Mouse (Mus musculus): Measurements from ENCODE around the gene Matk. TPM values are rescaled to one million over a fixed set of nuclear protein-coding genes. Genes with fewer than 3 reads are reported as not detected.

The Matk gene
- polyA plus RNA-seq, 1 experiment from 2014 or later = 0.66 TPM

DNA sequence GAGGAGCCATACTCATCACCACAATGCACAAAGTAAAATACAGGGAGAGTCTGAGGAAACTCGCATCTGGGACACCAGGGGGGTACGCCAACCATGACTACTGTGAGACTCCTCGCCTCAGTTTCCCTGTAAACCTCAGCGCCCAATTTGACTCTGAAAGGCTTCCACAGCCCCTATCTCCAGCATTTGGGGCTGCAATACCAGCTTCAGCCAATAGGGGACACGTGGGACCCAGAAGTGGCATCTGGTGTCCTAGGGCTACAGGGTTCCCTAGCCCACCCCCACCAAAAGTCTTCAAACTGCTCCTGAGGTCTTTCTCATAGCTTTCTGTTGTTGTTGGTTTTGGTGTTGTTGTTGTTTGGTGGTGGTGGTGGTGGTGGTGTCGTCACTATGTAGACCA lies 35.9 kb downstream of the Matk start:
- peak overlapping the region; percentile 23 for H3K27ac ChIP-seq (ENCODE audit: low read depth, low read length)
- TF ChIP-seq CTCF (IDR thresholded peaks at IDR 0.05; ENCODE audit: low read depth) = peak; percentile 75
- H3K27me3 ChIP-seq (replicated peaks; ENCODE audit: control insufficient read depth, insufficient read depth, low read length) = no peaks in the 10 kb centered on the region
- H3K9me3 ChIP-seq (ENCODE audit: control insufficient read depth) = no peaks in the 10 kb centered on the region
- no peaks in the 10 kb centered on the region for H3K36me3 ChIP-seq (ENCODE audit: control insufficient read depth, insufficient read depth)
- H3K9ac ChIP-seq (ENCODE audit: low read depth, low read length) = no peak overlapping the region
- H3K4me2 ChIP-seq (replicated peaks; ENCODE audit: low read depth) = peak overlapping the region; percentile 60
- WGBS = 40% methylated on average over 6 of the region's 6 CpGs
- no peak overlapping the region for H3K4me3 ChIP-seq (ENCODE audit: low read depth, low read length)
- no peak for ATAC-seq
- peaks cover 8% of the 10 kb centered on the region for H3K4me1 ChIP-seq (replicated peaks; ENCODE audit: control insufficient read depth, insufficient read depth, low read length)

GRCm38 (mm10) chr10:81289278-81289677 lies 36.5 kb downstream of the Matk start:
- ATAC-seq = peak; percentile 1; the same call in 1 of the 2 replicates
- H3K27ac ChIP-seq (ENCODE audit: low read depth, low read length) = peak overlapping the region; percentile 92
- H3K4me2 ChIP-seq (replicated peaks; ENCODE audit: low read depth) = peak overlapping the region; percentile 60
- TF ChIP-seq CTCF (IDR thresholded peaks at IDR 0.05; ENCODE audit: low read depth) = peak; percentile 97
- H3K9me3 ChIP-seq (ENCODE audit: control insufficient read depth) = no peaks in the 10 kb centered on the region
- H3K27me3 ChIP-seq (replicated peaks; ENCODE audit: control insufficient read depth, insufficient read depth, low read length) = no peaks in the 10 kb centered on the region
- no peaks in the 10 kb centered on the region for H3K36me3 ChIP-seq (ENCODE audit: control insufficient read depth, insufficient read depth)
- peaks cover 14% of the 10 kb centered on the region for H3K4me1 ChIP-seq (replicated peaks; ENCODE audit: control insufficient read depth, insufficient read depth, low read length)
- H3K9ac ChIP-seq (ENCODE audit: low read depth, low read length) = peak overlapping the region; percentile 52; the same call in 1 of the 2 replicates
- peak overlapping the region; percentile 52 for H3K4me3 ChIP-seq (ENCODE audit: low read depth, low read length)
- 2% methylated on average over 7 of the region's 7 CpGs for WGBS

- ATAC-seq = peak; percentile 7; the same call in 1 of the 2 replicates
- H3K9me3 ChIP-seq (ENCODE audit: control insufficient read depth) = no peaks in the 10 kb centered on the region
- no peaks in the 10 kb centered on the region for H3K36me3 ChIP-seq (ENCODE audit: control insufficient read depth, insufficient read depth)
- peak overlapping the region; percentile 52 for H3K4me3 ChIP-seq (ENCODE audit: low read depth, low read length)
- peaks cover 14% of the 10 kb centered on the region for H3K4me1 ChIP-seq (replicated peaks; ENCODE audit: control insufficient read depth, insufficient read depth, low read length)
- TF ChIP-seq CTCF (IDR thresholded peaks at IDR 0.05; ENCODE audit: low read depth) = no peak
- peak overlapping the region; percentile 60 for H3K4me2 ChIP-seq (replicated peaks; ENCODE audit: low read depth)
- H3K9ac ChIP-seq (ENCODE audit: low read depth, low read length) = peak overlapping the region; percentile 52
- no peaks in the 10 kb centered on the region for H3K27me3 ChIP-seq (replicated peaks; ENCODE audit: control insufficient read depth, insufficient read depth, low read length)
- 25% methylated on average over 14 of the region's 14 CpGs for WGBS
- peak overlapping the region; percentile 92 for H3K27ac ChIP-seq (ENCODE audit: low read depth, low read length)
Measured at GRCm38 (mm10) chr10:81289811-81290210, 37.1 kb downstream of the Matk start.

GRCm38 (mm10) chr10:81290698-81291460 lies 38.1 kb downstream of the Matk start:
- no peaks in the 10 kb centered on the region for H3K36me3 ChIP-seq (ENCODE audit: control insufficient read depth, insufficient read depth)
- H3K9ac ChIP-seq (ENCODE audit: low read depth, low read length) = peak overlapping the region; percentile 52
- no peaks in the 10 kb centered on the region for H3K27me3 ChIP-seq (replicated peaks; ENCODE audit: control insufficient read depth, insufficient read depth, low read length)
- H3K9me3 ChIP-seq (ENCODE audit: control insufficient read depth) = no peaks in the 10 kb centered on the region
- ATAC-seq = peak; percentile 11
- H3K27ac ChIP-seq (ENCODE audit: low read depth, low read length) = peak overlapping the region; percentile 92
- no peak for TF ChIP-seq CTCF (IDR thresholded peaks at IDR 0.05; ENCODE audit: low read depth)
- peak overlapping the region; percentile 60 for H3K4me2 ChIP-seq (replicated peaks; ENCODE audit: low read depth)
- H3K4me1 ChIP-seq (replicated peaks; ENCODE audit: control insufficient read depth, insufficient read depth, low read length) = peaks cover 14% of the 10 kb centered on the region
- WGBS = 13% methylated on average over 24 of the region's 24 CpGs
- peak overlapping the region; percentile 52 for H3K4me3 ChIP-seq (ENCODE audit: low read depth, low read length)

GRCm38 (mm10) chr10:81291511-81292104 lies 38.9 kb downstream of the Matk start, which contains the start of gene Tjp3:
TSS of gene Tjp3 (minus strand) at chr10:81291581.
- H3K27me3 ChIP-seq (replicated peaks; ENCODE audit: control insufficient read depth, insufficient read depth, low read length) = no peaks in the 10 kb centered on the region
- peak within 1 kb of the TSS; percentile 92 for H3K27ac ChIP-seq (ENCODE audit: low read depth, low read length)
- H3K4me2 ChIP-seq (replicated peaks; ENCODE audit: low read depth) = peak within 1 kb of the TSS; percentile 60
- no peaks in the 10 kb centered on the region for H3K9me3 ChIP-seq (ENCODE audit: control insufficient read depth)
- peak within 1 kb of the TSS; percentile 52 for H3K4me3 ChIP-seq (ENCODE audit: low read depth, low read length)
- 47% methylated on average over 9 of the region's 9 CpGs for WGBS
- ATAC-seq = no peak
- no peaks in the 10 kb centered on the region for H3K36me3 ChIP-seq (ENCODE audit: control insufficient read depth, insufficient read depth)
- no peak for TF ChIP-seq CTCF (IDR thresholded peaks at IDR 0.05; ENCODE audit: low read depth)
- H3K4me1 ChIP-seq (replicated peaks; ENCODE audit: control insufficient read depth, insufficient read depth, low read length) = peaks cover 16% of the 10 kb centered on the region
- H3K9ac ChIP-seq (ENCODE audit: low read depth, low read length) = peak within 1 kb of the TSS; percentile 52

DNA sequence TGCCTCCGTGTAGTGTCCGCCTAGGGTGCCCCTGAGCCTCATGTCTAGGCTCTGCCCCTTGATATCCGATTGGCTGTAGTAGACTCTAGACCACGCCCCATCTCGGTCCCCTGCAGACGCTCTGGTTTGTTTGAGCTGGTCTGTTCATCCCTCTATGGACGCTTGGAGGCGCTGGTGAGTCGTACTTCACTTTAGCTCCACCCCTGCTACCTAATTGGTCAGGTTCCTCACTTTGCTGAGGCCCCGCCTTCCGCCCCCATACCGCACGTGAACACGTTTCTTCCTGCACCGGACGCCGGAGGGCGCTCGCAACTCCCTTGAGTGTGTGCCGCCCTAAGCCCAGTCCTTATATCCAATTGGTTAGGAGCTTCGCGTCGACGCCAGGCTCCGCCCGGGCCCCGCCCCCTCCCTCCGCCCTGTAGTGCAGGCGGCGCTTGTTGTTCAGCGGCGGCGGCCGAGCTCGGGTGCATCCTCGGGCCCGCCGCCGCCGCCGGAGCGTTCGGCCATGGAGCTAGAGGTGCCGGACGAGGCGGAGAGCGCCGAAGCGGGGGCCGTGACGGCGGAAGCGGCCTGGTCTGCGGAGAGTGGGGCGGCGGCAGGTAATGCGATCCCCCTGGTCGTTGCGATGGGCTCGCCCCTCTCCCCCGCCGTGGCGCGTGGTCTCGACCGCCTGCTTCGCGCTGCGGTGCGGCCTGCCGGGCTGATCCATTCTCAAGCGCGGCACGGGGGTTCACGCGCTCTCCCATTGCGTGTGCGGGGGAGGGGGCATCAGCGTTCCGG lies 40.0 kb downstream of the Matk start, which contains the start of gene Pip5k1c:
Gene Pip5k1c (plus strand): TSS at position 410 of the 780 bp plus-strand sequence.
- Histone ChIP-seq H3K9ac (ENCODE audit: low read depth, low read length) (peak within 1 kb of the TSS; percentile 67), H3K27ac (ENCODE audit: low read depth, low read length) (peak within 1 kb of the TSS; percentile 92), H3K4me1 (replicated peaks; ENCODE audit: control insufficient read depth, insufficient read depth, low read length) (peaks cover 11% of the 10 kb centered on the region), H3K27me3 (replicated peaks; ENCODE audit: control insufficient read depth, insufficient read depth, low read length) (no peaks in the 10 kb centered on the region), H3K36me3 (ENCODE audit: control insufficient read depth, insufficient read depth) (no peaks in the 10 kb centered on the region), H3K4me2 (replicated peaks; ENCODE audit: low read depth) (peak within 1 kb of the TSS; percentile 88), H3K9me3 (ENCODE audit: control insufficient read depth) (no peaks in the 10 kb centered on the region), H3K4me3 (ENCODE audit: low read depth, low read length) (peak within 1 kb of the TSS; percentile 76)
- peak; percentile 90 for ATAC-seq
- TF ChIP-seq CTCF (IDR thresholded peaks at IDR 0.05; ENCODE audit: low read depth) = peak; percentile 96
- under 1% methylated on average over 79 of the region's 80 CpGs for WGBS

Measured in intestine, postnatal 0 days (tissue).